In genomic region chr1:90424066-90424821, GRCm38 (mm10) we compare ENCODE assay signal across 9 mouse cellular contexts.
DNase-seq lines count a peak whose midpoint lies in the region; ATAC-seq and TF ChIP-seq lines count a peak whose summit lies in the region.
"Had no signal": no experiment of that assay in that cellular context is flagged by ENCODE, and none has a peak within 500 bp of the region (broad histone marks: within the 10 kb centered on the region; RNA-seq: fewer than 3 reads in every experiment).

No protein-coding gene starts in this region.

- no peak overlapping the region for H3K4me2 ChIP-seq in intestine, postnatal 0 days (replicated peaks; ENCODE audit: low read depth)
- no peak overlapping the region for H3K4me2 ChIP-seq in intestine, embryonic 15.5 days (replicated peaks)
- H3K4me2 ChIP-seq: limb, embryonic 13.5 days had no signal

- peak; percentile 92 for DNase-seq in embryo, embryonic 10 days (ENCODE audit: low spot score)
- DNase-seq in kidney, adult 11 months: peak; percentile 56
- DNase-seq in retina, embryonic 14.5 days (ENCODE audit: low spot score): peak; percentile 57
- no peak for DNase-seq in spleen, adult 12 weeks (ENCODE audit: low spot score)
- no peak for DNase-seq in c-Kit-positive CD71-positive TER-119-positive erythroid progenitor cells, embryonic 14.5 days (ENCODE audit: low spot score)

- no peak overlapping the region for H3K27ac ChIP-seq in intestine, postnatal 0 days (ENCODE audit: low read depth, low read length)
- H3K27ac ChIP-seq in intestine, embryonic 15.5 days: no peak overlapping the region
- H3K27ac ChIP-seq: limb, embryonic 13.5 days had no signal

- no peaks in the 10 kb centered on the region for H3K36me3 ChIP-seq in intestine, postnatal 0 days (ENCODE audit: control insufficient read depth, insufficient read depth)
- H3K36me3 ChIP-seq in intestine, embryonic 15.5 days: no peaks in the 10 kb centered on the region
- H3K36me3 ChIP-seq: limb, embryonic 13.5 days had no signal

- no peak for TF ChIP-seq CTCF in intestine, postnatal 0 days (IDR thresholded peaks at IDR 0.05; ENCODE audit: low read depth)

- H3K27me3 ChIP-seq in intestine, postnatal 0 days (replicated peaks; ENCODE audit: control insufficient read depth, insufficient read depth, low read length): no peaks in the 10 kb centered on the region
- no peaks in the 10 kb centered on the region for H3K27me3 ChIP-seq in intestine, embryonic 15.5 days (replicated peaks)
- H3K27me3 ChIP-seq: limb, embryonic 13.5 days had no signal

- ATAC-seq in intestine, postnatal 0 days: peak; percentile 31; the same call in 1 of the 2 replicates
- ATAC-seq in intestine, embryonic 15.5 days: no peak
- ATAC-seq in erythroblast, adult 5-6 weeks (replicated peaks; ENCODE audit: low FRiP score, poor library complexity, severe bottlenecking): no peak

- no peaks in the 10 kb centered on the region for H3K4me1 ChIP-seq in intestine, postnatal 0 days (replicated peaks; ENCODE audit: control insufficient read depth, insufficient read depth, low read length)
- 0 out of 2 replicates have a peak, but pooled peaks cover 4% of the 10 kb centered on the region for H3K4me1 ChIP-seq in intestine, embryonic 15.5 days (replicated peaks)

- no peaks in the 10 kb centered on the region for H3K9me3 ChIP-seq in intestine, postnatal 0 days (ENCODE audit: control insufficient read depth)
- H3K9me3 ChIP-seq in intestine, embryonic 15.5 days: no peaks in the 10 kb centered on the region
- H3K9me3 ChIP-seq: limb, embryonic 13.5 days had no signal

- H3K9ac ChIP-seq in intestine, postnatal 0 days (ENCODE audit: low read depth, low read length): no peak overlapping the region
- H3K9ac ChIP-seq in intestine, embryonic 15.5 days: no peak overlapping the region
- H3K9ac ChIP-seq: limb, embryonic 13.5 days had no signal

- H3K4me3 ChIP-seq in intestine, postnatal 0 days (ENCODE audit: low read depth, low read length): no peak overlapping the region
- no peak overlapping the region for H3K4me3 ChIP-seq in intestine, embryonic 15.5 days (replicated peaks)
- H3K4me3 ChIP-seq: limb, embryonic 13.5 days had no signal

- 47% methylated on average over 13 of the region's 13 CpGs for WGBS in intestine, postnatal 0 days
- WGBS in intestine, embryonic 15.5 days: 37% methylated on average over 13 of the region's 13 CpGs

Comparison
In these comparisons a context has a peak if more than half of its experiments do, and no peak if none do; other contexts are left out.
1. DNase-seq: peak in embryo, embryonic 10 days (single experiment), kidney, adult 11 months (single experiment) and retina, embryonic 14.5 days (single experiment); none in spleen, adult 12 weeks (single experiment) and c-Kit-positive CD71-positive TER-119-positive erythroid progenitor cells, embryonic 14.5 days (single experiment).